Mouse (Mus musculus) neural tube, embryonic 14.5 days (tissue): Measurements from ENCODE around the gene Zfyve27. TPM values are rescaled to one million over a fixed set of nuclear protein-coding genes. Genes with fewer than 3 reads are reported as not detected.

ENCODE experiments used
- ATAC-seq: fragments of 200-750 bp; cut with Nextera tagmentation; 2 replicates; pipeline ENCODE4 v1.8.0; 2017; ENCODE audit warnings: low read depth, mild to moderate bottlenecking, moderate TSS enrichment, moderate library complexity
- H3K27ac ChIP-seq: fragments of 300-500 bp; sonication (generic); 2 replicates; pipeline ENCODE4 v1.5.1; 2014; ENCODE audit warnings: low read depth, mild to moderate bottlenecking, control low read depth, low read length, moderate library complexity, mixed read lengths
- H3K27me3 ChIP-seq: fragments of 300-500 bp; sonication (generic); 2 replicates; pipeline ENCODE4 v1.6.1; 2014; ENCODE audit warnings: low read length; ENCODE audit not compliant: control insufficient read depth, insufficient read depth
- H3K36me3 ChIP-seq: fragments of 300-500 bp; sonication (generic); 2 replicates; pipeline ENCODE4 v1.6.1; 2014; ENCODE audit warnings: low read length, mixed read lengths; ENCODE audit not compliant: control insufficient read depth, insufficient read depth
- H3K4me1 ChIP-seq: fragments of 300-500 bp; sonication (generic); 2 replicates; pipeline ENCODE4 v1.6.1; 2014; ENCODE audit warnings: low read length; ENCODE audit not compliant: control insufficient read depth, insufficient read depth
- H3K4me2 ChIP-seq: fragments of 300-500 bp; sonication (generic); 2 replicates; pipeline ENCODE4 v1.6.1; 2014; ENCODE audit warnings: mild to moderate bottlenecking, low read depth, low read length, control low read depth
- H3K4me3 ChIP-seq: fragments of 300-500 bp; sonication (generic); 2 replicates; pipeline ENCODE4 v1.5.1; 2014; ENCODE audit warnings: low read depth, low read length, control low read depth, mixed read lengths
- H3K9ac ChIP-seq: fragments of 300-500 bp; sonication (generic); replicated peaks from 2 replicates; pipeline ENCODE4 v1.6.1; 2014; ENCODE audit warnings: low read depth, mild to moderate bottlenecking, control low read depth, low read length, mixed read lengths
- H3K9me3 ChIP-seq: fragments of 300-500 bp; sonication (generic); 2 replicates; pipeline ENCODE4 v1.6.1; 2016; ENCODE audit warnings: low read length; ENCODE audit not compliant: control insufficient read depth
- WGBS: fragments of 180-500 bp; shearing (Covaris S2); extraction: QIAGEN DNeasy Blood & Tissue Kit; methylation state at CpG from one replicate; pipeline ENCODE4 v1.1.7; 2014; 5-methylcytosine and 5-hydroxymethylcytosine counted together
- polyA plus RNA-seq: library from polyadenylated mRNA; unstranded; fragments of >200 nt; fragmentation: Nextera tagmentation; extraction: Ambion mirVana; gene quantifications from 2 replicates; pipeline ENCODE4 v1.2.1, GENCODE M21; 2014

Zfyve27 gene
- polyA plus RNA-seq, 1 experiment from 2014 or later = 34.2 TPM

GRCm38 (mm10) chr19:42128052-42128740 is 35.6 kb upstream of the Zfyve27 start:
- WGBS = 6% methylated on average over 23 of the region's 23 CpGs
- peak overlapping the region; percentile 52 for H3K4me3 ChIP-seq
- no peaks in the 10 kb centered on the region; the same call in 1 of the 2 replicates for H3K27me3 ChIP-seq
- H3K4me1 ChIP-seq = peaks cover 7% of the 10 kb centered on the region
- H3K4me2 ChIP-seq = peak overlapping the region; percentile 98
- 0 out of 2 replicates have a peak, but pooled peaks cover 1% of the 10 kb centered on the region for H3K36me3 ChIP-seq
- H3K9me3 ChIP-seq = no peaks in the 10 kb centered on the region
- ATAC-seq = 0 out of 2 replicates have a peak, but pooled peaks have one; percentile 1
- peak overlapping the region; percentile 69 for H3K9ac ChIP-seq
- no peak overlapping the region for H3K27ac ChIP-seq

GRCm38 (mm10) chr19:42128787-42129508 is 34.8 kb upstream of the Zfyve27 start, which contains the start of gene Avpi1:
Gene Avpi1 (minus strand): TSS chr19:42129059.
- H3K36me3 ChIP-seq = no peaks in the 10 kb centered on the region
- peak within 1 kb of the TSS; percentile 52 for H3K4me3 ChIP-seq
- H3K27ac ChIP-seq = peak within 1 kb of the TSS; percentile 25; the same call in 1 of the 2 replicates
- ATAC-seq = peak; percentile 96
- H3K4me1 ChIP-seq = peaks cover 7% of the 10 kb centered on the region
- H3K9me3 ChIP-seq = no peaks in the 10 kb centered on the region
- H3K4me2 ChIP-seq = peak within 1 kb of the TSS; percentile 98
- peak within 1 kb of the TSS; percentile 69 for H3K9ac ChIP-seq
- under 1% methylated on average over 53 of the region's 54 CpGs for WGBS
- H3K27me3 ChIP-seq = no peaks in the 10 kb centered on the region; the same call in 1 of the 2 replicates

GRCm38 (mm10) chr19:42129509-42130293 is 34.0 kb upstream of the Zfyve27 start:
- 8% methylated on average over 14 of the region's 14 CpGs for WGBS
- no peaks in the 10 kb centered on the region; the same call in 1 of the 2 replicates for H3K27me3 ChIP-seq
- ATAC-seq = peak; percentile 7; the same call in 1 of the 2 replicates
- no peaks in the 10 kb centered on the region for H3K36me3 ChIP-seq
- no peaks in the 10 kb centered on the region for H3K9me3 ChIP-seq
- H3K4me2 ChIP-seq = peak overlapping the region; percentile 98
- H3K27ac ChIP-seq = peak overlapping the region; percentile 25; the same call in 1 of the 2 replicates
- H3K9ac ChIP-seq = no peak overlapping the region; the same call in 1 of the 2 replicates
- peak overlapping the region; percentile 52 for H3K4me3 ChIP-seq
- peaks cover 7% of the 10 kb centered on the region for H3K4me1 ChIP-seq

DNA sequence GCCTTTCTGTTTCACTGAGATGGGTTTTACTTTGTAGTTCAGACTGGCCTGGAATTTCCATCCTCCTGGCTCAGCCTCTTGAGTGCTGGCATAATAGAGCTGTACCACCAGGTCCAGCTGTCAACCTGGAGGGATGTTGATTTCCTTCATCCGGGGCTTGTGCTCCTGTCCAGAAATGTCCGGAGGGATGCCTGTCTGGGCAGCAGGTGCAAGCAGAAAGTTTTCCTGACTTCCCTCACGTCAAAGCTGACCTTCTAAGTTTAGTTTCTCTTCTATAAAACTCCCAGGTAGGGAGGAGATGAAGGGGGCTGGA is 33.5 kb upstream of the Zfyve27 start:
- 44% methylated on average over 3 of the region's 3 CpGs for WGBS
- Histone ChIP-seq H3K4me2 (no peak overlapping the region), H3K9me3 (no peaks in the 10 kb centered on the region), H3K27ac (no peak overlapping the region), H3K36me3 (no peaks in the 10 kb centered on the region), H3K4me1 (peaks cover 7% of the 10 kb centered on the region), H3K4me3 (no peak overlapping the region), H3K9ac (no peak overlapping the region), H3K27me3 (no peaks in the 10 kb centered on the region; the same call in 1 of the 2 replicates)
- ATAC-seq = no peak

DNA sequence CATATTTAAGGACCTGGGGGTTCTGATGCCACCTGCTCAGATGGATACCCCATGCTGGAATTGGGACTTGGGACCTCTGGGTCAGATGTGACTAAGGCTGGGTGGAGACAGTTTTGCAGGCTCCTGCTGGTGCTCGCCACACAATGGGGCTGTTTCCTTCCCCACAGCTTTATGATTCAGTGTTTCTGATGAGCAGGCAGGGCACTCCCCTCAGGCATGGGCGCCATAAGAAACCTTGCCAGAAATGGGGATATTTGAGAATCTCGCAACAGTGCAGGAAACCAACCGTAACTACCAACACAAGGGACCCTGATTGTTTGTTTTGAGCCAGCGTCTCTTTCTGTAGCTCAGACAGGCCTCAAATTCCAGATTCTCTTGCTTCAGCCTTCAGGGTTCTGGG is 32.6 kb upstream of the Zfyve27 start:
- H3K36me3 ChIP-seq = no peaks in the 10 kb centered on the region
- no peak overlapping the region for H3K27ac ChIP-seq
- H3K4me2 ChIP-seq = no peak overlapping the region
- no peak for ATAC-seq
- no peaks in the 10 kb centered on the region; the same call in 1 of the 2 replicates for H3K27me3 ChIP-seq
- H3K4me3 ChIP-seq = no peak overlapping the region
- H3K9me3 ChIP-seq = no peaks in the 10 kb centered on the region
- H3K4me1 ChIP-seq = peaks cover 7% of the 10 kb centered on the region
- 51% methylated on average over 5 of the region's 5 CpGs for WGBS
- H3K9ac ChIP-seq = no peak overlapping the region

GRCm38 (mm10) chr19:42135070-42135469 is 28.7 kb upstream of the Zfyve27 start:
- Histone ChIP-seq H3K27me3 (no peaks in the 10 kb centered on the region), H3K9me3 (no peaks in the 10 kb centered on the region), H3K4me2 (no peak overlapping the region), H3K4me3 (no peak overlapping the region), H3K27ac (no peak overlapping the region), H3K9ac (no peak overlapping the region), H3K36me3 (no peaks in the 10 kb centered on the region), H3K4me1 (no peaks in the 10 kb centered on the region)
- ATAC-seq = no peak

DNA sequence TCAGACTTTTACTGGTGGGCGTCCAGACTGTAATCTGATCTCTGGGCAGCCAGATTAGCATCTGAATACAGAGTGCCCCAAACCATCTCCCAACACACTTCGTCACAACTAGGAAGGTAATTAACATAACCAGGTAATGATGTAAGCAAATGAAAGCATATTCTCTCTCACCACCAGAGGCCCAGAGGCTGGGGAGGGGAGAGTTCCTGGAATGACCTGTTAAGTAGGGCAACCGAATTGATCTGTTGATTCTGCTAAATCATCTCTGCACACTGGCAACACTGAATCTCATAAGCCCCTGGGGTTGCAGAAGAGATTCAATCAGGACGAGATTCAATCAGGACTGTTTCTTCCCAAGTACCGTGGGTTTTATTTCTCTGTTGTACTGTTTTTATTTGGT is 27.6 kb upstream of the Zfyve27 start:
- H3K27me3 ChIP-seq = no peaks in the 10 kb centered on the region
- no peaks in the 10 kb centered on the region for H3K36me3 ChIP-seq
- no peak for ATAC-seq
- no peak overlapping the region for H3K4me3 ChIP-seq
- no peaks in the 10 kb centered on the region for H3K4me1 ChIP-seq
- WGBS = 28% methylated on average over 5 of the region's 5 CpGs
- H3K27ac ChIP-seq = no peak overlapping the region
- H3K9ac ChIP-seq = no peak overlapping the region
- no peaks in the 10 kb centered on the region for H3K9me3 ChIP-seq
- H3K4me2 ChIP-seq = no peak overlapping the region

DNA sequence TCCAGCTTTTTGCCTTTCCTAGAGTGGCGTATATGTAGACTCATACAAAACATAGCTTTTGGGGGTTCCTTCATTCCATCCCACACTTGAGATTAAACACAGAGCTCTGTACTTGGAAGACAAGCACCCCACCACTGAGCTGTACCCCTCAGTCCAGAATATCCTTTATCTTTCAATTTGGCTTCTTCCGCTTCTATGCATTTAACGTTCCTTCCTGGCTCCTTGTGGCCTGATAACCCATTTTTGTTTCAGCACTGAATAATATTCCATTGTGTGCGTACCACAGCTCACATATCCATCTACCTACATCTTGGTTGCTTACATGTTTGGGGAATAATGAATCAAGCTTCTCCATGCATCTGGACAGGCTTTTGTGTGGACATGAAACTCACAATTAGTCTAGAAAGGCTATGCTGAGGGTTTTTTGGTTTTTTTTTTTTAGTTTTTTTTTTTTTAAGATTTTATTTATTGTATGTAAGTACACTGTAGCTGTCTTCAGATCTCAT is 26.5 kb upstream of the Zfyve27 start:
- no peak for ATAC-seq
- WGBS = 94% methylated on average over 4 of the region's 4 CpGs
- H3K27me3 ChIP-seq = no peaks in the 10 kb centered on the region
- no peak overlapping the region for H3K27ac ChIP-seq
- no peak overlapping the region for H3K4me2 ChIP-seq
- no peaks in the 10 kb centered on the region for H3K4me1 ChIP-seq
- no peaks in the 10 kb centered on the region for H3K36me3 ChIP-seq
- no peaks in the 10 kb centered on the region for H3K9me3 ChIP-seq
- H3K9ac ChIP-seq = no peak overlapping the region
- no peak overlapping the region for H3K4me3 ChIP-seq
